Mouse (Mus musculus): ENCODE data around the gene Olfr419. TPM values are rescaled to one million over a fixed set of nuclear protein-coding genes. Genes with fewer than 3 reads are reported as not detected.

Gene Olfr419
- total and polyA plus RNA-seq, 2 experiments = not detected

DNA sequence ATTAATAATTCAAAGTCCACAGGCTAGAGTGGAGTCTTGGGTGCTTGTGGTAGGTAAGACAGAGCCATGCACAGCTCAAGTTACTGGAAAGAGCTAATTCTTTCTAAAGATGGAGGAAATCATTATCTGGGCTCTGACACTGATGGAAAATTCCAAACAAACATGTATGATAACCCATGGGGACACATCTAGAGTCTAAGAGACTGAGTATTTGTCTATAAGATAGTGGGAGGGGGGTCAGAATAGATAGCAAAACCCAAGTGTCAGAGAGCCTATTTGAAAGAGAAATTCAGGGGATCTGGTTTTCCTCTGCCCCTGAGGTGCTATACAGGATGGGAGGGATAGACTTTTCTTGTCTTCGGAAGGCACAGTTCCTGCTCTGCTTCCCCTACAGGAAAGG is 5.8 kb downstream of the Olfr419 start:
- no peak overlapping the region for H3K9ac ChIP-seq (ENCODE audit: low read depth, low read length)
- no peak overlapping the region for H3K4me3 ChIP-seq (ENCODE audit: insufficient read depth, low read depth, low read length)
- no peak for DNase-seq (ENCODE audit: extremely low read depth, low read depth, low spot score)
- H3K27me3 ChIP-seq (ENCODE audit: control insufficient read depth, insufficient read depth, low read length) = no peaks in the 10 kb centered on the region
- no peaks in the 10 kb centered on the region for H3K4me1 ChIP-seq (ENCODE audit: control insufficient read depth, insufficient read depth, low read length)
- H3K79me2 ChIP-seq (ENCODE audit: control insufficient read depth, insufficient read depth, low read length) = no peaks in the 10 kb centered on the region
- no peak overlapping the region for H3K27ac ChIP-seq (replicated peaks; ENCODE audit: insufficient read depth, low read depth, low read length)
- no peaks in the 10 kb centered on the region for H3K36me3 ChIP-seq (ENCODE audit: control insufficient read depth, insufficient read depth, low read length)
- WGBS = 87% methylated on average over 1 of the region's 1 CpGs
- TF ChIP-seq POLR2A (IDR thresholded peaks at IDR 0.05; ENCODE audit: extremely low read depth, insufficient read depth, low read length) (no peak), CTCF (IDR thresholded peaks at IDR 0.05; ENCODE audit: low read depth, low read length) (no peak)

DNA sequence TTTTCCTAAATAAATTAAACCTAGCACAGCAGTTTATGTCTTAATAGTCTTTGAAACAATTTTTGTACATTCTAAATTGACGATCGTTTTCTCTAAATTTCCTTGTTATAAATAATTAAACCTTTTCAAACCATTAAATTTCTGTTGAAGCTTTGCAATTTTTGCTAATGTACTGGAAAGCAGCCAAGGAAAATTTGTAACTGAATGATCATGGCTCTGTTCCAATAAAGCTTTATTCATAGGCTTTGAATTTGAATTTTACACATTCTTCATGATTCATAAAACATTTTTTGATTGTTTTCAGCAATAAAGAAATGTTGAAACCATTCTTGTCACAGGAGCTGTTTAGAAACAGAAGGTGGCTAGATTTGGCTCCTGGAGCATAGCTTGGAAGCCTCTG is 7.2 kb downstream of the Olfr419 start:
- TF ChIP-seq POLR2A (IDR thresholded peaks at IDR 0.05; ENCODE audit: extremely low read depth, insufficient read depth, low read length) (no peak), CTCF (IDR thresholded peaks at IDR 0.05; ENCODE audit: low read depth, low read length) (no peak)
- H3K9ac ChIP-seq (ENCODE audit: low read depth, low read length) = no peak overlapping the region
- no peaks in the 10 kb centered on the region for H3K27me3 ChIP-seq (ENCODE audit: control insufficient read depth, insufficient read depth, low read length)
- no peaks in the 10 kb centered on the region for H3K79me2 ChIP-seq (ENCODE audit: control insufficient read depth, insufficient read depth, low read length)
- H3K4me1 ChIP-seq (ENCODE audit: control insufficient read depth, insufficient read depth, low read length) = no peaks in the 10 kb centered on the region
- DNase-seq (ENCODE audit: extremely low read depth, low read depth, low spot score) = no peak
- 91% methylated on average over 2 of the region's 2 CpGs for WGBS
- no peaks in the 10 kb centered on the region for H3K36me3 ChIP-seq (ENCODE audit: control insufficient read depth, insufficient read depth, low read length)
- no peak overlapping the region for H3K27ac ChIP-seq (replicated peaks; ENCODE audit: insufficient read depth, low read depth, low read length)
- no peak overlapping the region for H3K4me3 ChIP-seq (ENCODE audit: insufficient read depth, low read depth, low read length)

DNA sequence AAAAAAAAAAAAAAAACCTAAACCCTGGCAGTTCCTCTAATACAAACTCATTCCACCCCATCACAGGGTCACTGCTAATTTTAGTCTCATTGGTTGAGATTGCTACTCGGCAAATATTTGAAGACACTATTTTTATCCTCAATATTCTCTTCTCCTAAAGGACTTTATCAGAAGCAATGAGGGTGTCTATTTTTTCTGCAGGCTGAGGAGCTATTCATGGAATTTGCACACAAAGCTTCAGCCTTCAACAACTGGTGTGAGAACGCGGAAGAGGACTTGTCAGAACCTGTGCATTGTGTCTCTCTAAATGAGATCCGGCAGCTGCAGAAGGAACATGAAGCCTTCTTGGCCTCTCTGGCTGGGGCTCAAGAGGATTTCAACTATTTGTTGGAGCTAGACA is 11.9 kb downstream of the Olfr419 start:
- H3K27me3 ChIP-seq (ENCODE audit: control insufficient read depth, insufficient read depth, low read length) = no peaks in the 10 kb centered on the region
- H3K4me3 ChIP-seq (ENCODE audit: insufficient read depth, low read depth, low read length) = no peak overlapping the region
- no peaks in the 10 kb centered on the region for H3K79me2 ChIP-seq (ENCODE audit: control insufficient read depth, insufficient read depth, low read length)
- DNase-seq (ENCODE audit: extremely low read depth, low read depth, low spot score) = no peak
- no peaks in the 10 kb centered on the region for H3K36me3 ChIP-seq (ENCODE audit: control insufficient read depth, insufficient read depth, low read length)
- H3K4me1 ChIP-seq (ENCODE audit: control insufficient read depth, insufficient read depth, low read length) = no peaks in the 10 kb centered on the region
- H3K9ac ChIP-seq (ENCODE audit: low read depth, low read length) = no peak overlapping the region
- TF ChIP-seq POLR2A (IDR thresholded peaks at IDR 0.05; ENCODE audit: extremely low read depth, insufficient read depth, low read length) (no peak), CTCF (IDR thresholded peaks at IDR 0.05; ENCODE audit: low read depth, low read length) (no peak)
- 78% methylated on average over 4 of the region's 4 CpGs for WGBS
- H3K27ac ChIP-seq (replicated peaks; ENCODE audit: insufficient read depth, low read depth, low read length) = no peak overlapping the region

- Histone ChIP-seq H3K27ac (replicated peaks; ENCODE audit: insufficient read depth, low read depth, low read length) (no peak overlapping the region), H3K79me2 (ENCODE audit: control insufficient read depth, insufficient read depth, low read length) (no peaks in the 10 kb centered on the region), H3K4me3 (ENCODE audit: insufficient read depth, low read depth, low read length) (no peak overlapping the region), H3K4me1 (ENCODE audit: control insufficient read depth, insufficient read depth, low read length) (no peaks in the 10 kb centered on the region), H3K9ac (ENCODE audit: low read depth, low read length) (no peak overlapping the region), H3K36me3 (ENCODE audit: control insufficient read depth, insufficient read depth, low read length) (no peaks in the 10 kb centered on the region), H3K27me3 (ENCODE audit: control insufficient read depth, insufficient read depth, low read length) (no peaks in the 10 kb centered on the region)
- TF ChIP-seq POLR2A (IDR thresholded peaks at IDR 0.05; ENCODE audit: extremely low read depth, insufficient read depth, low read length) (no peak), CTCF (IDR thresholded peaks at IDR 0.05; ENCODE audit: low read depth, low read length) (no peak)
- no peak for DNase-seq (ENCODE audit: extremely low read depth, low read depth, low spot score)
- 76% methylated on average over 8 of the region's 8 CpGs for WGBS
These were observed 35.2 kb downstream of the Olfr419 start for GRCm38 (mm10) chr1:174216528-174217204.

DNA sequence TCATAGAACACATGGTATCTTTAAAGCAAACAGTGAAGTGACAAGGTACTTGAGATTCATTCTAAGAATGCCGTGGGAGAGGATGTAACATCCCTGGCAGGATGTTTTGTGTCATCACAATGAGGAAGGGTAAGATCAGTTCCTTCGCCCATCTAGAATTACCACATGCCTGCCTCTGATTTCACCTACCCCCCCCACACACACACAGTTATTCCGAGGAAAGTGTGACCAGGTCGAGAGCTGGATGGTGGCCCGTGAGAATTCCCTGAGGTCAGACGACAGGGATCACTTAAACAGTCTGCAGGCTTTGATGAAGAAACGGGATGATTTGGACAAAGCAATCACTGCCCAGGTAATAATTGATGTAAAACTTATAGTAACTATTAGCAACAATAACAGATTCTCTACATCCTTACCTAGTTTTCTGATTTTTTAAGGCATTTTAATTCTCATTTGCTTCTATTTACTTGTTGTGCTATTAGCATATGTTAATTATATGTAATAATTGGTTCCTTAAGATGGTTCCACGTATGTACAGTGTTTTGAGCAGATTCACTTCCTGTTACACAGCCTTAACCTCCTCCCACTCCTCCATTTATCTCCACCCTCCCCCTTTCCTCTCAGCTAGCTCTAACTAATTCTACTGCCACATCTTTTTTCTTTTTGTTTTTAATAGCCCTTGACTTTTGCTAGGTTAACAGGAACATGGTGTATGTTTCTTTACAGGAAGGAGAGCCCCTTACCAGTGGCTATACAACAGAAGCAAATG is 36.4 kb downstream of the Olfr419 start:
- 72% methylated on average over 8 of the region's 8 CpGs for WGBS
- H3K79me2 ChIP-seq (ENCODE audit: control insufficient read depth, insufficient read depth, low read length) = no peaks in the 10 kb centered on the region
- TF ChIP-seq POLR2A (IDR thresholded peaks at IDR 0.05; ENCODE audit: extremely low read depth, insufficient read depth, low read length) (no peak), CTCF (IDR thresholded peaks at IDR 0.05; ENCODE audit: low read depth, low read length) (no peak)
- H3K4me3 ChIP-seq (ENCODE audit: insufficient read depth, low read depth, low read length) = no peak overlapping the region
- H3K4me1 ChIP-seq (ENCODE audit: control insufficient read depth, insufficient read depth, low read length) = no peaks in the 10 kb centered on the region
- DNase-seq (ENCODE audit: extremely low read depth, low read depth, low spot score) = no peak
- no peak overlapping the region for H3K27ac ChIP-seq (replicated peaks; ENCODE audit: insufficient read depth, low read depth, low read length)
- H3K9ac ChIP-seq (ENCODE audit: low read depth, low read length) = no peak overlapping the region
- no peaks in the 10 kb centered on the region for H3K36me3 ChIP-seq (ENCODE audit: control insufficient read depth, insufficient read depth, low read length)
- H3K27me3 ChIP-seq (ENCODE audit: control insufficient read depth, insufficient read depth, low read length) = no peaks in the 10 kb centered on the region

DNA sequence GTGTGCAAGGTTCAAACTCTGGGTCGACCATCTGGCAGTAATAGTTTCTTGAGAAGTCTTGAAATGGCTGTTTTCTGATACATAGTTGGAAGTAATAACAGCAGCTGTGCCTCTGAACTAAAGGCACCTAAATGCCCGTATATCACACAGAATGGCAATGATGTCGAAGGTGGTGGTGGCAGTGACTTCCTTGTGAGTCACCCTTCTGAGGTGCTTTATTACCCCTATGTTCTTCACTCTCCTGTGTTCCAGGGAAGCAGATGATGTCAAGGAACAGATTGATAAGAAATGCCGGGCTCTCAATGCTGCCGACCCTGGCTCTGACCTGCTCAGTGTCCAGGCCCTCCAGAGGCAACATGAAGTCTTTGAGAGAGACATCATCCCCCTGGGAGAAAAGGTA is 39.6 kb downstream of the Olfr419 start:
- DNase-seq (ENCODE audit: extremely low read depth, low read depth, low spot score) = no peak
- Histone ChIP-seq H3K27me3 (ENCODE audit: control insufficient read depth, insufficient read depth, low read length) (no peaks in the 10 kb centered on the region), H3K9ac (ENCODE audit: low read depth, low read length) (no peak overlapping the region), H3K27ac (replicated peaks; ENCODE audit: insufficient read depth, low read depth, low read length) (no peak overlapping the region), H3K4me3 (ENCODE audit: insufficient read depth, low read depth, low read length) (no peak overlapping the region), H3K79me2 (ENCODE audit: control insufficient read depth, insufficient read depth, low read length) (no peaks in the 10 kb centered on the region), H3K4me1 (ENCODE audit: control insufficient read depth, insufficient read depth, low read length) (no peaks in the 10 kb centered on the region), H3K36me3 (ENCODE audit: control insufficient read depth, insufficient read depth, low read length) (no peaks in the 10 kb centered on the region)
- no peak for TF ChIP-seq POLR2A (IDR thresholded peaks at IDR 0.05; ENCODE audit: extremely low read depth, insufficient read depth, low read length)
- TF ChIP-seq CTCF (IDR thresholded peaks at IDR 0.05; ENCODE audit: low read depth, low read length) = no peak
- WGBS = 71% methylated on average over 5 of the region's 5 CpGs

Measured in liver, adult 2 months (tissue).